Mouse (Mus musculus): Measurements from ENCODE around the gene Hoxa7.

- TF ChIP-seq CHD2 (IDR thresholded peaks at IDR 0.05; ENCODE audit: low read depth, low read length): no peak
- TF ChIP-seq ZNF384 (IDR thresholded peaks at IDR 0.05; ENCODE audit: low read depth, low read length): no peak
- TF ChIP-seq HCFC1 (IDR thresholded peaks at IDR 0.05; ENCODE audit: borderline replicate concordance, insufficient read depth, low read length): no peak
- TF ChIP-seq MAFK (IDR thresholded peaks at IDR 0.05; ENCODE audit: insufficient read depth, low read depth, low read length): no peak
- no peak for TF ChIP-seq ZC3H11A (IDR thresholded peaks at IDR 0.05; ENCODE audit: borderline replicate concordance, low read depth, low read length)
Measured at GRCm38 (mm10) chr6:52189909-52190308, 31.7 kb downstream of the Hoxa7 start.

All from ES-E14 (cell line).